Mouse (Mus musculus): ENCODE measurements around the gene Ube2g2.
A peak's percentile ranks its signal among the peaks of the same experiment; 100 is the strongest.

DNA sequence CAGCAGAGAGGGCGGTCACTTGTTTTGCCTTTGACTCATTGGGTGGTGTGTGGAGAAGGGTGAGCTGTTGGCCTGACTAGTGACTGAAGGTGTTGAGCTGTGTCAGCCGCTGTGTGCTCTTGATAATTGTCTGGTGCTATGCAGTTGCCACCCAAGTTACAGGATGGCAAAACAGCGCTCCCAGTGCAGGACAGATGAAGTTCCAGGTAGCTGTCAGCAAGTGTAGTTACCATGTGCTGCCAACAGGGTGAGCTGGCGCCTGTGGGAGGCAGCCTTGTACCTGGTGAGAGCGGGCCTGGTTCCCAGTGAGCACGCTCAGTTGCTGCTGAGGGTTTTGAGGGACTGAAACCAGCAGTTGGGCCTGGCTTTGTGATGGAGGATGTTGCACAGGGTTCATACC, 31.3 kb upstream of the Ube2g2 start:
- TF ChIP-seq CTCF (conservative IDR thresholded peaks at IDR 0.05; ENCODE audit: low read length) (peak; percentile 96), POU5F1 (IDR thresholded peaks at IDR 0.05; ENCODE audit: borderline replicate concordance, low read length) (no peak)
